ENCODE assay signal across 26 mouse cellular contexts in the genomic region with DNA sequence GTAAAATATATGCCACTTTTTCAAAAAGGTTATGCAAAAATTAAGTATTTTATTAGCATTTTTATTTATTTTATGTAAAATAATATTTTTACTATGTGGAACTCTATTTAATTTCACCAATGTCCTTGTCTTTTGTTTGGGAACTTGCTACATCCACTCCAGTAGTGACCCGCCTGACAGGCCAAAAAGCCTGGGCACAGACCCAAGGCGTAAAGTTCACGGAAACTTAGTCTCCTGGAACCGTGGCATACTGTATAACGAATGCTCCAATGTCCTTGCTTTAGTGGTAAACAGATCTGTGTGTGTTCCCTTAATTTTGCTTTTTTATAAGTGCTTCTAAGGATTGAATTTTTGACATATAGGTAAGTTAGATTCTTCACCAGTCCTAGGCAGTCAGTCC.
DNase-seq lines count a peak whose midpoint lies in the region; ATAC-seq and TF ChIP-seq lines count a peak whose summit lies in the region.
"Had no signal": no experiment of that assay in that cellular context is flagged by ENCODE, and none has a peak within 500 bp of the region (broad histone marks: within the 10 kb centered on the region; RNA-seq: fewer than 3 reads in every experiment).

No protein-coding gene starts in this region.

- H3K4me3 ChIP-seq in kidney, adult 2 months (ENCODE audit: insufficient read depth, low read depth, low read length), result no peak overlapping the region
- no peak overlapping the region for H3K4me3 ChIP-seq in kidney, embryonic 16.5 days (ENCODE audit: low read length)
- H3K4me3 ChIP-seq: erythroblast, embryonic 14.5 days; hindbrain, embryonic 13.5 days; limb, embryonic 13.5 days; liver, embryonic 13.5 days; midbrain, embryonic 13.5 days; neural tube, embryonic 13.5 days had no signal

- H3K4me1 ChIP-seq in kidney, adult 2 months (ENCODE audit: control insufficient read depth, insufficient read depth, low read length), result no peaks in the 10 kb centered on the region
- no peaks in the 10 kb centered on the region for H3K4me1 ChIP-seq in kidney, embryonic 16.5 days (ENCODE audit: insufficient read depth, low read length)
- H3K4me1 ChIP-seq: hindbrain, embryonic 13.5 days; limb, embryonic 13.5 days; liver, embryonic 13.5 days; midbrain, embryonic 13.5 days; neural tube, embryonic 13.5 days had no signal

- no peaks in the 10 kb centered on the region for H3K27me3 ChIP-seq in kidney, adult 2 months (replicated peaks; ENCODE audit: control insufficient read depth, insufficient read depth, low read length)
- H3K27me3 ChIP-seq in kidney, embryonic 16.5 days (ENCODE audit: insufficient read depth, low read length), result no peaks in the 10 kb centered on the region
- H3K27me3 ChIP-seq: hindbrain, embryonic 13.5 days; limb, embryonic 13.5 days; liver, embryonic 13.5 days; midbrain, embryonic 13.5 days; neural tube, embryonic 13.5 days had no signal

- no peak overlapping the region for H3K9ac ChIP-seq in kidney, embryonic 16.5 days (replicated peaks; ENCODE audit: low read length)
- H3K9ac ChIP-seq: forebrain, postnatal 0 days; hindbrain, embryonic 13.5 days; limb, embryonic 13.5 days; liver, embryonic 13.5 days; midbrain, embryonic 13.5 days; neural tube, embryonic 13.5 days had no signal

- H3K4me2 ChIP-seq in kidney, embryonic 16.5 days (replicated peaks; ENCODE audit: low read depth, low read length), result no peak overlapping the region
- H3K4me2 ChIP-seq: heart, embryonic 11.5 days; hindbrain, embryonic 13.5 days; limb, embryonic 13.5 days; liver, embryonic 13.5 days; midbrain, embryonic 13.5 days; neural tube, embryonic 13.5 days had no signal

- no peak for ATAC-seq in kidney, embryonic 16.5 days (ENCODE audit: low FRiP score, low TSS enrichment)
- ATAC-seq: forebrain, postnatal 0 days; intestine, embryonic 16.5 days; lung, postnatal 0 days; midbrain, embryonic 13.5 days had no signal

- TF ChIP-seq POLR2A in kidney, adult 2 months (IDR thresholded peaks at IDR 0.05; ENCODE audit: low read depth, low read length), result no peak

- DNase-seq in adrenal gland, adult 2 months, result peak; percentile 45
- no peak for DNase-seq in adrenal gland, adult 18-20 months (ENCODE audit: low spot score in 2 of 2)
- peak; percentile 92 for DNase-seq in kidney, adult 2 months
- peak; percentile 91 for DNase-seq in kidney, adult 9 months
- DNase-seq in kidney, postnatal 4 days, result peak; percentile 2 to 12
- DNase-seq in cerebellum, adult 9-11 months, result no peak
- no peak for DNase-seq in ovary, adult 18-20 months (ENCODE audit: low spot score)
- DNase-seq: cerebellum, adult 18-20 months; cerebellum, postnatal 14 days; forebrain, postnatal 0 days; gastrocnemius, postnatal 10 days; heart, adult 18-20 months; heart, postnatal 36 days; liver, embryonic 13.5 days; lung, adult 18-20 months had no signal

- no peak overlapping the region for H3K27ac ChIP-seq in kidney, adult 2 months (ENCODE audit: insufficient read depth, low read depth, low read length)
- H3K27ac ChIP-seq in kidney, embryonic 16.5 days (ENCODE audit: low read length), result no peak overlapping the region
- H3K27ac ChIP-seq: hindbrain, embryonic 13.5 days; limb, embryonic 13.5 days; liver, embryonic 13.5 days; macrophage; midbrain, embryonic 13.5 days; neural tube, embryonic 13.5 days had no signal

- H3K9me3 ChIP-seq in kidney, embryonic 16.5 days (ENCODE audit: low read length), result no peaks in the 10 kb centered on the region
- H3K9me3 ChIP-seq: G1E; hindbrain, embryonic 13.5 days; limb, embryonic 13.5 days; liver, embryonic 13.5 days; midbrain, embryonic 13.5 days; neural tube, embryonic 13.5 days had no signal

- 50% methylated on average over 5 of the region's 5 CpGs for WGBS in kidney, adult 2 months
- WGBS in kidney, embryonic 16.5 days, result 93% methylated on average over 5 of the region's 5 CpGs

- no peak for TF ChIP-seq CTCF in kidney, adult 2 months (conservative IDR thresholded peaks at IDR 0.05; ENCODE audit: insufficient read depth, insufficient read length, low read depth, low read length)

- H3K36me3 ChIP-seq in kidney, adult 2 months (ENCODE audit: control insufficient read depth, insufficient read depth, low read length), result no peaks in the 10 kb centered on the region
- no peaks in the 10 kb centered on the region for H3K36me3 ChIP-seq in kidney, embryonic 16.5 days (ENCODE audit: insufficient read depth, low read length)
- H3K36me3 ChIP-seq: G1E; hindbrain, embryonic 13.5 days; limb, embryonic 13.5 days; liver, embryonic 13.5 days; midbrain, embryonic 13.5 days; neural tube, embryonic 13.5 days had no signal

Comparison
In these comparisons a context has a peak if more than half of its experiments do, and no peak if none do; other contexts are left out.
1. DNase-seq: peak in adrenal gland, adult 2 months (single experiment), kidney, adult 2 months (single experiment), kidney, adult 9 months (single experiment) and kidney, postnatal 4 days (2 of 2); none in adrenal gland, adult 18-20 months (0 of 2), cerebellum, adult 9-11 months (single experiment) and ovary, adult 18-20 months (single experiment).